Mouse (Mus musculus) hindbrain, embryonic 15.5 days (tissue): Measurements from ENCODE around the gene Gm13691. TPM values are rescaled to one million over a fixed set of nuclear protein-coding genes. Genes with fewer than 3 reads are reported as not detected.
"Not testable (repeated sequence)": the region's sequence is repeated elsewhere in the genome, so short reads cannot be mapped to it uniquely, and the experiment has no call there.

Experiments
- ATAC-seq: fragments of 200-750 bp; cut with Nextera tagmentation; 2 replicates; pipeline ENCODE4 v1.8.0; 2017; ENCODE audit warnings: low read depth, moderate number of reproducible peaks, moderate TSS enrichment; ENCODE audit not compliant: low FRiP score
- H3K27ac ChIP-seq: fragments of 300-500 bp; sonication (generic); replicated peaks from 2 replicates; pipeline ENCODE4 v1.5.1; 2015; ENCODE audit warnings: mild to moderate bottlenecking, inconsistent platforms
- H3K27me3 ChIP-seq: fragments of 300-500 bp; sonication (generic); 2 replicates; pipeline ENCODE4 v1.6.1; 2015; ENCODE audit warnings: control low read depth, inconsistent platforms
- H3K36me3 ChIP-seq: fragments of 300-500 bp; sonication (generic); 2 replicates; pipeline ENCODE4 v1.6.1; 2015; ENCODE audit warnings: control low read depth, inconsistent platforms
- H3K4me1 ChIP-seq: fragments of 300-500 bp; sonication (generic); replicated peaks from 2 replicates; pipeline ENCODE4 v1.6.1; 2015; ENCODE audit warnings: control low read depth, inconsistent platforms
- H3K4me2 ChIP-seq: fragments of 300-500 bp; sonication (generic); 2 replicates; pipeline ENCODE4 v1.6.1; 2015; ENCODE audit warnings: moderate library complexity, mild to moderate bottlenecking, inconsistent platforms
- H3K4me3 ChIP-seq: fragments of 300-500 bp; sonication (generic); 2 replicates; pipeline ENCODE4 v1.5.1; 2015; ENCODE audit warnings: mild to moderate bottlenecking, inconsistent platforms
- H3K9ac ChIP-seq: fragments of 300-500 bp; sonication (generic); 2 replicates; pipeline ENCODE4 v1.6.1; 2015; ENCODE audit warnings: inconsistent platforms
- H3K9me3 ChIP-seq: fragments of 300-500 bp; sonication (generic); 2 replicates; pipeline ENCODE4 v1.6.1; 2016; ENCODE audit warnings: control low read depth, inconsistent platforms
- WGBS: fragments of 180-500 bp; shearing (Covaris S2); methylation state at CpG from one replicate; pipeline ENCODE4 v1.1.7; 2015; 5-methylcytosine and 5-hydroxymethylcytosine counted together
- polyA plus RNA-seq: library from polyadenylated mRNA; unstranded; fragments of >200 nt; fragmentation: Nextera tagmentation; extraction: Ambion mirVana; gene quantifications from 2 replicates; pipeline ENCODE4 v1.2.1, GENCODE M21; 2015

Gm13691 gene
- polyA plus RNA-seq, 1 experiment from 2014 or later: not detected

GRCm38 (mm10) chr2:84037943-84038342, 47.6 kb downstream of the Gm13691 start:
- H3K4me1 ChIP-seq, ATAC-seq, H3K4me3 ChIP-seq, H3K9me3 ChIP-seq, H3K9ac ChIP-seq, H3K27ac ChIP-seq, H3K27me3 ChIP-seq, H3K4me2 ChIP-seq, H3K36me3 ChIP-seq: not testable (repeated sequence)
- WGBS: 88% methylated on average over 1 of the region's 1 CpGs

- Histone ChIP-seq H3K27ac (no peak overlapping the region), H3K9ac (no peak overlapping the region), H3K27me3 (no peaks in the 10 kb centered on the region), H3K4me2 (no peak overlapping the region), H3K36me3 (no peaks in the 10 kb centered on the region), H3K4me1 (no peaks in the 10 kb centered on the region), H3K4me3 (no peak overlapping the region), H3K9me3 (no peaks in the 10 kb centered on the region)
- no peak for ATAC-seq
- 72% methylated on average over 6 of the region's 6 CpGs for WGBS
Observed at GRCm38 (mm10) chr2:84039277-84039676, 48.9 kb downstream of the Gm13691 start.

Other genes with a start within 250 kb of the Gm13691 start
- gene Fam171b, start 177.9 kb upstream of the Gm13691 start, polyA plus RNA-seq: 71.7 and 73.6 TPM in 2 replicates
- gene Zswim2, start 49.3 kb upstream of the Gm13691 start, polyA plus RNA-seq: not detected in 2 replicates
- gene Gm13698, start 34.9 kb upstream of the Gm13691 start, polyA plus RNA-seq: not detected in 2 replicates
- gene Gm13693, start 29.1 kb upstream of the Gm13691 start, polyA plus RNA-seq: not detected in 2 replicates
- not detected in 2 replicates for gene Gm13695, start 23.2 kb upstream of the Gm13691 start, polyA plus RNA-seq
- gene Gm13696, start 17.4 kb upstream of the Gm13691 start, polyA plus RNA-seq: not detected in 2 replicates
- gene Gm13694, start 11.6 kb upstream of the Gm13691 start, polyA plus RNA-seq: not detected in 2 replicates
- gene Gm13697, start 5.8 kb upstream of the Gm13691 start, polyA plus RNA-seq: not detected in 2 replicates